Mouse (Mus musculus) mature B cell (primary cell): Measurements from ENCODE around the gene Scarf2.

ENCODE experiments used
- in situ Hi-C: fragments of 300-500 bp; cut with MboI; formaldehyde crosslinking; loops from 2 replicates; pipeline ENCODE4 v1.14.3; 2019

The Scarf2 gene

GRCm38 (mm10) chr16:17831781-17832180 is 34.7 kb downstream of the Scarf2 start:
- in situ Hi-C loops, result no loop called here

DNA sequence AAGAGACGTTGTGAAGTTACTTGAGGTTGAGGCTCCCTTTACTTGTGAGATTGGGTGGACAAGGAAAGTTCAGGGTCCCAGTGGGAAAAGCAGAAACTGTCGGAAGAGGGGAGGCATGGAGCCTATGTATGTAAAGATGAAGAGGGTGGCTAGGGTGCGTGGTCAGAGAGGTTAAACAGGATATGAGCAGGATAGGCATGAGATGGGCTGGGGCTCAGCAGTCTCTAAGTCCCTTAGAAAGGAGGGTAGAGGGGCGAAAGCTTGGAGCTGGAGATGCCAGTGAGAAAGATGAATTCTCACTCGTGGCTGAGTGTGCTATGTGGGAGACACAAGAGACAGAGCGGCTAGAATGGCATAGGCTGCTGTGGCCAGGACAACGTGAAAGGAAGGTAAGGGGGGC is 35.7 kb downstream of the Scarf2 start, which contains the start of gene B830017H08Rik:
Gene B830017H08Rik (plus strand): TSS at position 301 of the 400 bp plus-strand sequence.
- in situ Hi-C loops, result no loop called here

DNA sequence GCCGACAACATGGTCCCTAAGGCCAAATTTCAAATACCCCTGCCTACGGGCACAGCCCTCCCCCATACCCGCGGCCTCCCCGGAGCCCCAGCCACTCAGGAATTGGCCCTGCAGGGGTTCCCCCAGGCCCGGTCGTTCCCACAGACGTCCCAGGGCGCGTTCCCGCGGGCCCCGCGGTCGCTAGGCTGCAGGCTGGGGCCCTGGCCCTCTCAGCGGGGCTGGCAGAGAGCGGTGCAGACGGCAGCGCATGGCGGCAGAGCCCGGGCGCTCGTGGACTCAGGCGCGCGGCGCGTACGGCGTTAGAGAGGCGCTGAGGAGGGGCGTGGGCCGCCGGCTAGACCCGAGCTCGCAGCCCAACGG is 36.2 kb downstream of the Scarf2 start:
- in situ Hi-C loops, result no loop called here

GRCm38 (mm10) chr16:17833681-17834399 is 36.8 kb downstream of the Scarf2 start:
- in situ Hi-C loops, result no loop called here

DNA sequence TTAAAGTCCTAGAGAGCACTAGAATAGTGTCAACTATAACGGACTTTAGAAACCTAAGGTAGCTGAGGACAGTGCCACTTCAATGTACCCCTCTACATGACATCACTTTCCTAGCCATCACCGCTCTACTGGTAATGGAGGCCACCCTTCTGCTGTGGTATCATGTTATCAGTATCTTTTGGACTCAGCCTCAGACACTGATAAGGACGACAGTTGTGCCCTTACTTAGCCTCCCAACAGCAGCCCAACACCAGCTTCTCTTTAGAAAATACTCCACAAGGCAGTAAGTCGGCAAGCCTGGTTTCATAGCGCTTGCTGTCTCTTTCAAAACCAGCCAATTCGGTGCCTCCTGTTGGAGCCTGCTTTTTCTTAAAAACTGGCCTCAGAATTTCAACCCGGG is 37.5 kb downstream of the Scarf2 start:
- in situ Hi-C loops, result no loop called here

DNA sequence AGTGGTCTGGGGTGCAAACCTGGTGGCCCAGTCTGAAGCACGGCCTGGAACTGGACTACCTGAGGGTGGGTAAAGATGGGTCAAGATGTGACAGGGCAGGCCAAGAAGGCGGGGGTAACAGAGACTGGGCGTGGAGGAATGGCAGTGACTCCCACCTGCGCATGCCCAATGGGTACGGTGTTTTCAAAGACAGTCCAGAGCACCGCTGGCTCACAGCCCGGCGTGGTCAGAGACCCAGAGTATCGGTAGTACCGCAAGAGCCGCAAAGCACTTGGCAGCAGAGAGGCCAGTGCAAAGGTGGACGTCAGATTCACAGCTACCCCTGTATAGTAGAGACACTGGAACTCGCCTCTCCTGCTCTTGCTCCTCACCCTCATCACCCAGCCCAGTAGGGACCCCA is 38.4 kb downstream of the Scarf2 start:
- in situ Hi-C loops, result no loop called here

GRCm38 (mm10) chr16:17838051-17838450 is 41.0 kb downstream of the Scarf2 start, which contains the start of gene Car15:
TSS of gene Car15 (minus strand) at chr16:17838364.
- in situ Hi-C loops, result no loop called here

GRCm38 (mm10) chr16:17839976-17840375 is 42.9 kb downstream of the Scarf2 start:
- in situ Hi-C loops, result no loop called here

DNA sequence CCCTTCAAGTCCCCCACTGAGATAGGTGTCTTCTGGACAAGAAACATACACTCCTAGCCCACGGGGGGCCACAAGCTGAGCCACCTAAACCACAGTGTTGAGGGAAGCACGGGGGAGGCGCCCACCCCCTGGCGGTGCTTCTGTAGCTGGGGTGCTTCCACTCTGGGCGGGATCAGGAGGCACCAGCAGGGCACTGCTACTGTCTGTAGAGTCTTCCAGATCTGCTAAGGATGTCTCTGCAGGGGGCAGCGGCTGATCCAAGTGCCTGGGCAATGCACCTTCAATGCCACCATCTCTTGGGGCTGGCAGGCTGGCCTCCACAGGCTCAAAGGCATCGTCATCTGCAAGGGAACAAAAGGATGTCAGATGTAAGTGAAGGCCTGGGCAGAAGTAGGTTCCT is 45.4 kb downstream of the Scarf2 start:
- in situ Hi-C loops, result no loop called here

DNA sequence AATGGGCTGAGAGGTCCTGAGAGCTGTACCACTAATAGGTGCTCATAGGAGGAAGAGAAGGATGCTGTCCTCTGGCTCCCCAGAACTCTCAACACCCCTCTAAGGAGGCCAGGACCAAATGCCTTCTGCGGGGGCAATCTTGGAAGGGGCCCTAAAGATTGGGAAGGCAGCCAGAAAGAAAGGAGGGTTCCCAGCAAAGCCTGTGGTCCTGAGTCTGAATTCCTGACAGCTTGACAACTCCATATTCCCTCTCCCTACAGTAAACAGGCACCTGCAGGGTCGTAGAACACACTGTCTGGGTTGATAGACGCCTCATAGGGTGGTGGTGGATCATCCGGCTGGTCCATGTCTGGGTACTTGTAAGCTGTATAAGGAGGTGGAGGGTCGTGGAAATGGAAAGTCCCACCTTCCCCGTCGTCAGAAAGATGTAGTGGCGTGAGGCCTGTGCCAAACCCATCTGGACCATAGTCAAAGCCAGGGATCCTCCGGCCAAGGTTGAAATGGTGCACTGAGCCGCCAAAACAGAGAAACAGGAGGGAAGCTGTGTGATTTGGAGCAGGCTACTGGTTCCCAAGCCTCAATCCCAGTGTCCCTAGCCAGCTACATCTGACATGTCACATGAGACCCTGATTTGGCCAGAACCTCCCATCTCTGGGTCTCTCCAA is 46.8 kb downstream of the Scarf2 start:
- in situ Hi-C loops, result no loop called here

DNA sequence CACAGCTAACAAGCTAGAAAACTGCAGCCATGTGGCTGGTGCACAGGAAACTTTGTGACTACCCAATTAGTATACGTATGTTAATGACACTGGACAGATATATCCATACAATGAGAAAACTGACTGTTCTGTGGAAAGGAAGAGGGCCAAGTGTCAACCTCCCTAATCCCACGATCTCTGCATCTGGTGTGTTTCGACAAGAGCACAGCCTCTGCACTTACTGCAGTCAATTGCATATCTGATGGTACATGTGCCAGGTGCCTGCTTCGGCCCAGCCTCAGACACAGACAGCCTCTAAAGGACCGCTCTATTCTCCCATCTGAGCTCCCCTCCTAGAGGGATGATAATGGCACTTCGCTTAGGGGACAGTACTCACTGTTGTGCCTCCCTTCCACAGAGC is 51.3 kb downstream of the Scarf2 start:
- in situ Hi-C loops, result no loop called here

DNA sequence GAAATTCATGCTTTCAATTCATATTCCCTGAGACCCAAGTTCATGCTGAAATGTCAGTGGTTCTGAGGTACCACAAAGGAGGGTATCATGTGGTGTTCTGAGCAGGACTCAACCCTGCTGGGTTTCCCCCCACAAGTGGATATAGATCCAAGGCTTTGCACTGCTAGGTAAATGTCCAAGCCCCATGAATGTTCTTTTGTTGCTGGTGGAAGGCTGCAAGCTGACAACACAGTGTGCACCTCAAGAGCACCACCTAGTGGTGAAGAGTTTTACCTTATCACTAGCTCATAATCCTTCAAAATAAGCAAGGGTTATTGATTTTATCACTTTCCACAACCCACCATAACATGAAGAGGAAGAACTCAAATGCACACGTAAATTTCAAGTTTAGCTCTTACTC is 51.8 kb downstream of the Scarf2 start:
- in situ Hi-C loops, result no loop called here

- in situ Hi-C loops, result no loop called here
These were observed 52.4 kb downstream of the Scarf2 start for GRCm38 (mm10) chr16:17849486-17849885.

- in situ Hi-C loops, result no loop called here
These were observed 54.2 kb downstream of the Scarf2 start for GRCm38 (mm10) chr16:17851331-17851730.

- in situ Hi-C loops, result no loop called here
These were observed 54.8 kb downstream of the Scarf2 start for GRCm38 (mm10) chr16:17851860-17852259.

- in situ Hi-C loops, result no loop called here
These were observed 56.2 kb downstream of the Scarf2 start for GRCm38 (mm10) chr16:17853263-17853662.

DNA sequence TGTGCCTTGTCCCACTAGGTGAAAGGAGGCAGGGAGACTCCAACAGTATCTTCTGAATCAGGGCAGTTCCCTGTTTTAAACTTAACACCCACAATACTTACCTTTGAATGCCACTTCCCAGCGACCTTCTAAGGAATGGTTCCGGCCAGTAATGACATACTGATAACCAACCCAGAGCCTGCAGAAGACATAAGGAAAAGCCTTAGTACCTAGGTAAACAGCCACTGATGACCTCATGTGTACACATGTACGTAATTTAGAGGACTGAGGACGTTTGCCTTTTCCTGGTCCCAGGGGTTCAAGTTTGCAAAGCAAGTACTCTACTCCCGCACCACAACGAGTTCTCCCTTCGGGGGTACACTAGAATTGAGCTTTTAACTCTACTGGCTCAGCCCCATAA is 60.1 kb downstream of the Scarf2 start:
- in situ Hi-C loops, result no loop called here
